Mouse (Mus musculus) naive thymus-derived CD4-positive, alpha-beta T cell, adult 2 months (primary cell): ENCODE measurements around the gene Zbtb39.
"Not testable (repeated sequence)": the region's sequence is repeated elsewhere in the genome, so short reads cannot be mapped to it uniquely, and the experiment has no call there.

Experiments
- DNase-seq: peaks from one replicate; pipeline ENCODE4 v3.0.0-alpha.2; 2011; ENCODE audit warnings: low read depth

Zbtb39 gene

DNA sequence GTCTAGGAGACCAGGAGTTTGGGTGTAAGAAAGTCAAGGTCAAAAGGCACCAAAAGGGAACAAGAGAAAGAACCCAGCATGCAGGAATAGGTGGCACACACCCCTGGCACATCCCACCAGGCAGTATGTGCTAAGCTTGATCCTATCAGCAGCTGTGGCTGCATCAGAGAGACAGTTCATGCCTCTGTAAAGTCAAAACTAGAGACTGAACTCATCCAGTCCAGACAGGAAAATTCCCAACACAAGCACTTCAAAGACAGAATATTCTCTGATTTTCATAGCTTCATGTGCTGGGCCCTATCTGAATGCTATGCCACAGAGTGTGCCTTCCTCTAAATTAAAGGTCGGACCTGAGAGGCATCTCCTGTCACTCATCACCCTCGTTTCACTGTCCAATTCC, 1.8 kb upstream of the Zbtb39 start:
- peak; percentile 12 for DNase-seq

- DNase-seq: peak; percentile 67
Observed at GRCm38 (mm10) chr10:127738151-127738882, 1.0 kb upstream of the Zbtb39 start.

DNA sequence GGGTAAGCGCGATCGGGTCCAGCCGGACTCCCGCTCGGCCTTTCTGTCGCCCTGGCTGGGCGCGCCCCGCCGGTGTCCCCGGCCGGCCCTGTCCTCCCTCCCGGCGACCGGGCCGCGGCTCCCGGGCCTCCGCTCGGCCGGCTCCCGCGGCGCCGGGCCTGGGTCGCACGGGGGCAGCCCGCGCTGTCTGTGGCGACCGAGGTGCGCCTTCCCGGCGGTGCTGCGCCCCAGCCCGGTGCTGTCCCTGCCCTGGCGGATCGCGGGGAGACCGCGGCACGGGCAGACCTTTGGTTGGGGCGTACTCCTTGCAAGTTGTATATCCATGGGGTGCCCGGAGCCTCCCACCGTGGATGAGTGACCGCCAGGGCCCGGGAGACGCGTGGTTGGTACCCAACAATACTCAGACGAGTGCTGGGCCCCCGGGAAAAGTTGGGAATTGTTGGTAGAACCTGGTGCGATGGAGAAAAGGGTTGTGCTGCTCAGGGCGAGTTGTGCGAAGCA, 373 bp downstream of the Zbtb39 start:
- DNase-seq: no peak

GRCm38 (mm10) chr10:127744661-127745060, 5.3 kb downstream of the Zbtb39 start:
- peak; percentile 75 for DNase-seq

DNA sequence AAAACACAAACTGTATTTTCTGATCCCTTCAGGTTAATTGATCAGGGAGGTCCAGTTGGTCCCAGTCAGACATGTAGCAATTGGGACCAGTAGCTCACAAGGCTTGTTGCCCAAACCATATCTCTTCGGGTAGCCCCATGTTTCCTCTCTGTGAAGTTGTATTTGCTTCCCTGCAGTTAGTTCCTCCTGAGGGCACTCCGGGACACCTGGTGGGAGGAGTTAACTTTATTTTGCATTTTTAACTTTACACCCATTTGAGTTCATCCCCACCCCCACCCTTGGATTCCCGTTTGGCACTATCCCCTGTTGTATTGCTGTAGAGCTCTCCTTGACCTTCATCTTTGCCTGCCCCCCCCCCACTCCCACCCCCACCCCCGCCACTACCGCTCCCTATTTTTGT, 6.5 kb downstream of the Zbtb39 start:
- no peak for DNase-seq

DNA sequence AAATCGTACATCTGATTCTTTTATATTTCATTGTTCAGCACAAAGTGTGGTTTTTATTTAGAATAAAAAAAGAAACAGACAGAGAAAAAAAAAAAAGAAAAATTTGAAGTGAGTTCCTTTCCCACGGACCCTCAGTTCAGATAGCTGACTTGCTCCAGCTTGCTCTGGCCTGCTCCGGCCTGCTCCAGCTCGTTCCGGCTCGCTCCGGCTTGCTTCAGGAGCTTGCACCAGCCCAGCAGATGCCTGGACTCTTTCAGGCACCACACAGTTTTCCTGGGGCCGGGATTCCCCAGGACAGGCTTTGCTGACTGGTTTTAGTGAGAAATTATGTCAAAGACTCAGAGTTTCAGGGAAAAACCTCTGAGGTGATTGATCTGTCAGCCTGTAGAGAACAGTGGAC, 7.9 kb downstream of the Zbtb39 start:
- DNase-seq: no peak

- DNase-seq: no peak
Observed at GRCm38 (mm10) chr10:127748847-127749612, 9.7 kb downstream of the Zbtb39 start.

DNA sequence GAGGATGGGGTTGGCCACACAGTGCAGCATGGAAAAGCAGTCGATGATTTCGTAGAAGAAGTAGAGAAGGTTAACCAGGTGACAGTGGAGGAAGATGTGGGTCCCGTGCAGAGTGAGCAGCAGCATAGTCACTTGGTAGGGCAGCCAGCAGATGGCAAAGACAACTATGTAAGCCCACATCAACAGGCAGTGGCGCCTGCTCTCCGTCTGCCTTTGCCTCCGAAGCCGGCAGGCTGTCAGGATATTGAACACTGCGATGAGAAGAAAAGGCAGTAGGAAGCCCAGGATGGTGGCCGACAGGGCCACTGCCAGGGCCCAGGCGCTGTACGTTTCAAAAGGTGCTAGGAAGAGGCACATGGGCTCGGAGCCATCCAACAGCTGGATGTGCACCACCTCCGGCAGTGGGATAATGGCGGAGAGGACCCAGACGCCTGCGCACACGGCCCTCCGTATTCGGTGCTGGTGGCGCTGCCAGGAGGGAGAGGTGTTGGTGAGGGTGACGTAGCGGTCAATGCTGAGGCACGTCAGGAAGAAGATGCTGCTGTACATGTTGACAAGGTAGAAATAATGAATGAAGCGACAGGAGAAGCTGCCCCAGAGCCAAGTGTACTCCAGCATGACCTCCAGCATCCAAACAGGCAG, 10.9 kb downstream of the Zbtb39 start:
- no peak for DNase-seq

GRCm38 (mm10) chr10:127751548-127751947, 12.2 kb downstream of the Zbtb39 start, which contains the start of gene Gpr182:
Gpr182 (minus strand) TSS chr10:127751732.
- no peak for DNase-seq

DNA sequence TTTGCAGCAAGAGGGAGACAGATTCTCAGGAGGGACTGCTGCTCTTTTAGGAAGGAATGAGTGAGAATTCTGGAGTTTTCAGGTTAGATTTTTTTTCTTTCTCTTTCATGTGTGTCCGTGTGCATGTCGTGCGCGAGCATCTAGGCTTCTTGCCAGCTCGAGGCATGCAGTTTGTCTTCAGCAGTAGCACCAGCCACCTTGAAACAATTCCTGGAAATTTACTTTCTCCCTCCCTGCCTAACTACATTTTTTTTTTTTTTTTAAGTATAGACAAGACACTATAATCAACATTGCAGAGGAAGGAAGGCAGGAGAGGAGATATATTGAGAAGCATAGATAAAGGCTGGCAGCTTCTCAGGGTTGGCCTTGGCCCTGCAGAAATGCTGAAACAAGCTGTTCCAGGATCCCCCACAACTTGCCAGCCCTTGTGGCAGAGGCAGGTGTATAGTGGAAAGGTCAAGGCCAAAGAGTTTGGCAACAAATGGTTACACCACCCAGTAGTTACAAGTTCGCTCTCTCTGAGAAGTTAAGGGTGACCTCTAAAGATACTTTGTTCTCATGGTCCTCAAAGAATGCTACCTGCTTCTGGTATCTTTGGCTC, 15.3 kb downstream of the Zbtb39 start:
- no peak for DNase-seq

DNA sequence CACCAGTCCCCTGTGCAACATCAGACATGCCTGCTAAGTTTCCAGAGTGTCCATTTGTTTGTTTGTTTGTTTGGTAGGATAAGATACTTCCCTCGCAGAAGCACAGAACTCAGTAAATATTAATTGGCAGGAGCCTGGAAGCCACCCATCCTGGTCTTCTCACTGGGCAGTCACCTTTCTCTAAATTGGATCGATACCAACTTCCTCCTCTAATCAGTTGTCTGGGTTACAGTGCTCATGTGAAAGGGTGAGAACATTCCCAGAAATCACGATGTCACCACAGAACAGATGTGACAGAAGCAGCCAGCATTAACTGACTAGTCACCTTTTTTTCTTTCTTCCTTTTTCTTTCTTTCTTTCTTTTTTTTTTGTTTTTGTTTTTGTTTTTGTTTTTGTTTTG, 15.9 kb downstream of the Zbtb39 start:
- DNase-seq: no peak

GRCm38 (mm10) chr10:127755770-127756468, 16.6 kb downstream of the Zbtb39 start:
- DNase-seq: no peak

DNA sequence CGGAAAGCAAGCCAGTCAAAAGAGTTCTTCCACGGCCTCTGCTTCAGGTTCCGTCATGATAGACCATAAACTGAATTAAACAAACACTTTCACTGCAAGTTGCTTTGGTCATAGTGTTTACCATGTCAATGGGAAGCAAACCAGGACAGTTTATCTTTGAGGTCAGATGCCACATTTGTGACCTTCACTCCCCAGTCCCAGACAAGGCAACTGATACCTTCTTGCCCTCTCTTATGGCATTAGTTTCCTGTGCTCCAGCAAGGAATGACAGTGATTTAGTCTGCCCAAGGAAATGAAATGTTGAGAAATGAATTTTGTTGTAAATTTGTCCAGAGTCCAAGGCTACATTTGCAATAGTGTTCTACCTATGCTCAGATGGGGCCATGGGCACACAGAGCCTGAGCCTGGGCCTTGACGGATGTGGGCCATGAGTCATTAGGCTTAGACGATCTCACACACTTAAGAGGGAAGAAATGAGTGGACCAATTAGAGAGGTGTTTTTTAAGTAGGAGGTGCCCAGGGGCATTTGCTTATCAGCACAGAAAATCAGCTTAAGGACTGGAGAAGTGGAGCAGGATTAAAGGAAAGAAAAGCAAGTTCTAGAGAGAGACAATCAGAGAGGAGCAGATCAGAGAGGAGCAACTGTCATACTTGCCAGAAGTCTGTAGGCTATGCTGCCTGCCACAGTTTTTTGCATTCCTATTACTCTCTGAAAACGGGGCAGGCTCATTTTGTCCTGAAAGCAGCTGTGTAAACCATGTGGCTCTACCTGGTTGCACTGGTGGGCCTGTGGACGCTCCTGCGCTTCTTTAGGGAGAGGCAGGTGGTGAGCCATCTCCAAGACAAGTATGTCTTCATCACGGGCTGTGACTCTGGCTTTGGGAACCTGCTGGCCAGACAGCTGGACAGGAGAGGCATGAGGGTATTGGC, 20.1 kb downstream of the Zbtb39 start, which contains the start of the genes Rdh1 and Rdh16f1:
Rdh1 (plus strand) TSS at position 541 of the 930 bp plus-strand sequence.
Rdh16f1 (plus strand) TSS at position 607 of the 930 bp plus-strand sequence.
- DNase-seq: no peak

GRCm38 (mm10) chr10:127762926-127763325, 23.6 kb downstream of the Zbtb39 start:
- not testable (repeated sequence) for DNase-seq

DNA sequence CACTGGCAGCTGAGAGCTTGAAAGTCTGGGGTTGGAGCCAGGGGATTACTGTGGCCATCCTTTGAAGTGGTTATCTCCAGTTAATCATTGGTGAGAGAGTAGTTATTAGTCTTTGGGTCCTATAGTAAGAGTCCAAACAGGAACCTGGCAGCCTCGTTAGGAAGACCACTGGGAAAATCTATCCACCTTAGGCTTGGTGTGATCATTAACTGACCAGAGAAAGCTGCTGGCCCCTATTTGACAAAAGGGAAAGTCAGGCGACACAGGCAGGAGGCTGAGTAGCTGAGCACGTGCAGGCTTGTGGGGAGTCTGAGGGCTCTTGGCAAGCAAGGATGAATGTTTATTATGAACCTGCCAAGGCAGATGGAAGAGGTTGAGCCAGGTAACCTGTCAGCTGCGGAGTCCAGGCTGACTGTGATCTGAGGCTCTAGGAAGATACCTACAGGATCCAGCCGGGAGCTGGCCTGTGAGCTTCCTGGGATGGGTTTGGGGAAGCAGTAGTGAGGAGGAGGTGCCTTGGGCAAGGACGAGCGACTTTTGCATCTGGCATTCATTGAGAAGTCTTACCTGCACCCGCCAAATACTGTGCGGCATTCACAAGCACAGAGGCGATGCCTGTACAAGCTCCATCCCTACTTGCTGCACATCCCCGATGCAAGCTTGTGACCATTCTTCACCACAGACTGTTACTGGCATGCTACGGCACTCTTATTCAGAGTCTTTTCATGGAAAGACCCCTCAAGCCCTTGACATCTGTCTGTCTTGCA, 24.8 kb downstream of the Zbtb39 start:
- DNase-seq: no peak

DNA sequence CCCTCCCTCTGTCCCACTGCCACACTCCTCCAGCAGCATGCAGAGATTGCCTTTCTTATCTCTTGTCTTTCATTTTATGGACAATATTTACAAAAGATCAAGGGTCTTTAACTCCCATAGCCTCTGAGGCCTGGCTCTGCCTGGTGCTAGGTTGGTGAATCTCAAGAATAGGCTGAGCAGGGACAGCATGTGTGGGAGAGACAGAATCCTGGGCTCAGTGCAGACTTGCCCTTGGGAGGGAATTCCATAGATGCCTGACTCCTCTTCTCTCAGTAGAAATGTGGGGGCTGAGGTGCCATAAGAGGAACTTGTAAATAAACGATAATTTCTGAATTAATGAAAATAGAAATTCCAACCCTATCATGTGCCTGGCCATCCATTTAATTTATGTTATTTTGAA, 27.2 kb downstream of the Zbtb39 start:
- no peak for DNase-seq

DNA sequence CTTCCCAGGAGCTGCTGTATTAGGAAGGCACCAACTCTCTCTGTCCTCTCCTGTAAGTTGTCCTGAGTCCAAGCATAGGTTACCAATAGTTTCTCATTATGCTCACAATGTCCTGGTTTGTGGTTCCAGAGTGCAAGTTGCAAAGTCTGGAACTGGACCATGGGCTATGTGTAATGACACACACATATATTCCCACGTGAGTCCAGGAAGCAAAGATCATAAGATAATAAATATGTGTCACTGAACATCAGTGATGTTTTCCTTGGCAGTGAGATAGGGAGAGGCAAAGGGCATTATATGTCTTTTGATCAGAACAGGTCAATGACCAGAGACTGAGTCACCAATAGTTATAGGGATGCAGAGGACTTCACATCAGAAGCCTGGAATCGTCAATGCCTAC, 36.7 kb downstream of the Zbtb39 start, which contains the start of gene Rdh9:
Rdh9 (plus strand) TSS at position 376 of the 400 bp plus-strand sequence.
- no peak for DNase-seq

GRCm38 (mm10) chr10:127782321-127782720, 43.0 kb downstream of the Zbtb39 start:
- not testable (repeated sequence) for DNase-seq

DNA sequence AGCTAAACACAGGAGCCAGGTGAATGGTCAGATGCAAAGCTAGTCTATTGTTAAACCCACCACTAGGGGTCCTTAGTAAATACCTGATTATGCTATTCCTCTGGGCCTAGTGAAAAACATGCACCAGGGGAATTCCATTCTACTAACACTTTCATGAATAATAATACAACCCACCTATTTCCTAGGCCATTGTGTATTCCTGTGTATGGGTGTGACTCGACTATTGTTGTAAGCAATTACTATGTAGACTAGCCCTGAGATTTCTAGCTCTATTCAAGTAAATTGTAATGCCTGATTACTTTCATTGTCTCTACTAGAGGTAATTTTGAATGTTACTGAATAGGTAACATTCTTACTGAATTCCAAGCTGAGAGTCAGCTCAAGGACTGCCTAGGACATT, 46.1 kb downstream of the Zbtb39 start:
- not testable (repeated sequence) for DNase-seq
